Mouse (Mus musculus) urinary bladder, adult 18-20 months (tissue): ENCODE data around the gene Gm49711.
"Not testable (repeated sequence)": the region's sequence is repeated elsewhere in the genome, so short reads cannot be mapped to it uniquely, and the experiment has no call there.

Experiments
- DNase-seq, 2 experiments: peaks; one replicate each; pipeline ENCODE4 v3.0.0; 2022; ENCODE audit warnings: low spot score in 2 of 2, mixed read lengths in 2 of 2

The Gm49711 gene

GRCm38 (mm10) chr16:92062832-92063231, 4.7 kb downstream of the Gm49711 start:
- no peak for DNase-seq

GRCm38 (mm10) chr16:92064801-92065200, 6.7 kb downstream of the Gm49711 start:
- DNase-seq, result no peak

DNA sequence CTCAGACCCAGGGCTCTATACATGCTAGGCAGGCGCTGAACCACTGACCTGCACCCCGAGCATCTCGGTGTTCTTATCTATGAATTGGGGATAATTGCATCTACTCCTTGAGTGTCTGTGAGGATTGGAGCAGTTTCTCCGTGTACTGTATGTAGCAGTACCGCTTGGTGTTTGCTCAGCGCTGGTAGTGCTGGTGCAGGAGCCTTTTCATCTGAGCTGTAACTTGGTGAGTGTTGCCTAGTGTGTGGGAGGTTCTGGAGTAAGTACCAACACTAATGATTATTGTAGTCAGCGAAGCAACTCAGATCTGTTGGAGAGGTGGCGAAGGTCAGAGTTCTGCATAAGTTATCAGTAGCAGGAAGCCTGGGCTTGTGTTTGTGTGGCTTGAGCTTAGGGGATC, 12.2 kb downstream of the Gm49711 start:
- no peak for DNase-seq

- DNase-seq, result no peak
These were observed 18.7 kb downstream of the Gm49711 start for GRCm38 (mm10) chr16:92076797-92077196.

- no peak for DNase-seq
These were observed 25.8 kb downstream of the Gm49711 start for GRCm38 (mm10) chr16:92083771-92084453.

GRCm38 (mm10) chr16:92089225-92089624, 31.1 kb downstream of the Gm49711 start:
- no peak for DNase-seq

DNA sequence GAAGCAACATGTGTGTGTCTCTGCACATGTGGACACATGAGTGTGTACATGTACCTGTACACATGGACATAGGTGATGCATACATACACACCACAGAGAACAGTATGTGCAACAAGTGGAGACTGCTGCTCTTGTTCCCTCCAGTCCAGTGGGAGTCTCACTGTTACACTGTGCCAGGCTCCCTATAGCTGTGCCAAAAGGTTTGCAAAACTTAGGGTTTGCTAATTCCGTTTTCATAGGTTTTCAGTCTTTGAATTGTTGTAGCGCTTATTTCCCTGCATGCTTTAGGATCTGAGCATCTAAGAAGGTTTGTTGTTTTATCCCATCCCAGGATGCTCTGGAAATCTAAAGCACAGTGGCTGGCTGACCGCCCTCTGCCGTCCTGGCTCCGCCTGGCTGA, 33.8 kb downstream of the Gm49711 start:
- DNase-seq, result no peak

GRCm38 (mm10) chr16:92098351-92099051, 40.4 kb downstream of the Gm49711 start:
- DNase-seq, result no peak

DNA sequence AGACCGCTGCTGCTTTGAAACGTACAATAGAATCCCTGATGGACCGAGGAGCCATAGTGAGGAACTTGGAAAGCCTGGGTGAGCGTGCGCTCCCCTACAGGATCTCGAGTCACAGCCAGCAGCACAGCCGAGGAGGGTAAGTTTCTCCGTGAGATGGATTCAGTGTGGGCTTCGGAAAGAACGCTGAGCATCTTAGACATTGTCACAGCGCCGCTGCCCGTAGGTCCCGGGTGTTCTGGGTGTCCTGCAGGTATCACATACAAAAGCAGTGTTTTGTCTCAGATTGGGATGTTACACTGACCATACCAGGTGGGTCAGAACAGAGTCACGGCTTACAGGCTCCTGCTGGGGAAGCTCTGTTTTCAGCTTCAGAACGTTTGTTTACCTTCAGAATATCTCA, 41.5 kb downstream of the Gm49711 start:
- no peak for DNase-seq

DNA sequence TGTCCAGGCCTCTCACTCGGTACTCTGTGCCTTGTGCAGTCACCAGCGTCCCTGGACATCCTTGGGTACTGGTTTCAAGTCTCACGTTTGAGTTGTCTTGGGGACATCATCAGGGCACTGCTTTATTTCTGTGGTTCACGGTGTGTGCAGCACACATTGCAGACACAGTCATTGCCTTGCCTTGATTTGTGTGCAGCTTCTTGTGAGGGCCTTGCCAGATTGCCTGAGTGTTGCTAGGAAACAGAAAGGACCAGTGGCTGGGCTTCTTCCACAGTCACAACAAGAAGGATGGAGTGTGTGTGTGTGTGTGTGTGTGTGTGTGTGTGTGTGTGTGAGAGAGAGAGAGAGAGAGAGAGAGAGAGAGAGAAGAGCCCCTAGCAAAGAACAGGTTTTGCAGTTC, 42.0 kb downstream of the Gm49711 start:
- DNase-seq, result no peak

DNA sequence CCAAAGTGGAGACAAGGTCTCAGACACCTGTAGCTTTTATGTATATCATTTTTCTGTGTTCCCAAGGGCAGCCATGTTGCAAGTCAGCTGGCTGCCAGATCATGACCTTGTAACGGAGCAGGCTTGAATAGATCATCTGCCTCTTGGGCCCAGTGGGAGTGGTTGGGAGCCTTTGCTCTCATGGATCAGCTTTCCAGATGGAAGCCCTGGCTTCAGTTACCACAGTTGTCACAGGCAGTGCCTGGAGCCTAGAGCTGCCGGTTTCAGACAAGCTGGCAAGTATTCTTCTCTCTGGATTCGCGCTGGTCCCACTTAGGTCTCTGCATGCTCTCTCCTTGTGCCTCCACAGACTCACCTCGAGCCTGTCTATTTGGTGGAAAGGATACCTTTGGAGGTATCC, 44.0 kb downstream of the Gm49711 start:
- no peak for DNase-seq

DNA sequence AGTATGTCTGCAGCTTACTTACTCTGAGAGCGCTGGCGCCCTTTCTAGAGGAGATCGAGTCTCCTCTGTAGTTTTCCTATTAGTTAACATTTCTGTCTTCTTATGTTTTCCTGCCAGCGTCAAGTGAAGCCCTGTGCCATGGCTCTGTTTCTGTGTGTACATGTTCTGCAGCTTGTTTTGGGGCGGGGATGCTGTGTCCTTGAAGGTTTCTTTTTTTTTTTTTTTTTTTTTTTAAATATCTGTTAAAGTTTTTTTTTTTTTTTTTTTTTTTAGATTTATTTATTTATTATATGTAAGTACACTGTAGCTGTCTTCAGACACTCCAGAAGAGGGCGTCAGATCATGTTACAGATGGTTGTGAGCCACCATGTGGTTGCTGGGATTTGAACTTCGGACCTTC, 44.8 kb downstream of the Gm49711 start:
- DNase-seq, result not testable (repeated sequence)

DNA sequence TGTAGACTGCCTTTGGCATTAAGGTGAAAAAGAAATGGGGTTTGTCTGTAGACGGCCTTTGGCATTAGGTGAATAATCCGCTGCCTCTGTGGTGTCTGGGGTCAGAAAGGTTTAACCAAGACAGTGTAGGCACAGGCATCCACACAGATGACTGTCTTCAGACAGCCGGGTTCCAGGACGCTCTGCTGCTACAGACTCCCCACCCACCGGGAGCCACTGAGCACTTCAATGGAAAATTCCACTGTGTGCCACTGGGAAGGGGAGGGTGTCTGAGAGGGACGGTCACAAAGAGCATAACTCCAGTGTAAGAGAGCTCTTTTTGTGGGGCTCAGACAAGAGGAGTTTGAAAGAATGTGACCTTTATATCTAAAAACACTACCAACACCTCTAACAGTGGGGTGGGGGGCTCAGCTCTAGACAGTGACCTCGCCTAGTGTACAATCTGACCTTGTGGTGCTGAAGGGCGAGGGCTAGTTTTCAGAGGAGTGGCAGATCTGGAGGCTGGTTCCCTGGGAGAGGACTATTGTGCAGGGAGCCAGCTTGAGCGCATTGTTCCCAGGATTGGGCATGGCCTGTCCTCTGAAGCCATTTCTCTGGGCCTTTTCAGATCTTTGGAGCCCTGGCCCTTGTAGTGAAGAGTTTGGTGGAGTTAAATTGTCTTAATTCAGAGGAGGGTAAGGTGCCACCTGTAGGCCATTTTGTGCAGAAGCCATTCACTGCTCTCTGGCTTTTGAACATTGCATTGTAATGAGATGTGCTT, 45.6 kb downstream of the Gm49711 start:
- no peak for DNase-seq

DNA sequence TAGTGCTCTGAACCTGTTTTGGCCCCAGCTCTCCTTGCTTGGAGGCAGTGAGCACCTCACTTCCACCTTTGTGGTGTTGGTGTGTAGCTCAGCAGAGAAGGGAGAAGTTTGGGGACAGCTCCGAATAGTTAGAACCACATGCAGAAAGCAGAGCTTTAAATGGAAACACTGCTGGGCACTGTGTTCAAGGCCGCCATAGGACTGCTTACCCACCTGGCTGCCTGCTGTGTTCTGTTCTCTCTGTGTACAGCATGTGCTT, 46.1 kb downstream of the Gm49711 start:
- no peak for DNase-seq

DNA sequence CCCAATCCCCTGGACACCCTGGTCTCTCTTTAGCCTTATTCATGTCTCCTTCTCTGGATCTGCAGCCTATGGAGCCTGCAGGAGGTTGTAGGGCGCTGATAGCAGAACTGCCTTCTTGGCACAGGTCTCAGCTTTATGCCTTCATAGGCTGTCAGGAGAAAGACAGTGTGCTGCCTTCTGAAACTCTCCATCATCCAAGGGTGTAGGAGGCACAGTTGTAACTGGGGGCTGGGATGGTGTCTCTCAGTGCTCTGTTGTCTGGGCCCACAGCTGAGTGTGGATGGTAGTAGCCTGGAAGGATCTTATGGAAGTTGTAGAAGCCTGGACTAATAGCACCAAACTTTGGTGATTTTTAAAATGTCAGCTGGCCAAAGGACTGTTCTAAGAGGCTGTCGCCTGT, 46.8 kb downstream of the Gm49711 start:
- DNase-seq, result no peak

DNA sequence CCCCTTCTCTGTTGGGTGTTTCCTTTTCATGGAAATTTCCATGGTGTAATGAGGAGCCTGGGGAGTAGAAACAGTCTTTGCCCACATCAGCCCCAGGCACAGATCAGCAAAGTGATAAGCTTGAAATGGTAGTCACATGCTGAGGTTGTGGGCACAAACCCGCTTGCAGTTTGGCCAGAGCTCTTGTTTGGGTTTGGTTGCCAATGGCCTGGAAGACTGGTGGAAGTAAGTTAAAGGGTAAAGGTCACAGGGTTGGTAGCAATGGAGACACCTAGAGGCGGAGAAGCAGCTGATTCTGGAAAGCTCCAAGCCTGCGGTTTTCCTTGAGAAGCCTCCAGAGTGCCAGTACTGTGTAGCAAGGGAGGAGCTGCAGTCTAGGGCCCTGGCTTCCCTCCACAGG, 47.5 kb downstream of the Gm49711 start:
- DNase-seq, result no peak

- no peak for DNase-seq
These were observed 49.2 kb downstream of the Gm49711 start for GRCm38 (mm10) chr16:92107346-92107745.

DNA sequence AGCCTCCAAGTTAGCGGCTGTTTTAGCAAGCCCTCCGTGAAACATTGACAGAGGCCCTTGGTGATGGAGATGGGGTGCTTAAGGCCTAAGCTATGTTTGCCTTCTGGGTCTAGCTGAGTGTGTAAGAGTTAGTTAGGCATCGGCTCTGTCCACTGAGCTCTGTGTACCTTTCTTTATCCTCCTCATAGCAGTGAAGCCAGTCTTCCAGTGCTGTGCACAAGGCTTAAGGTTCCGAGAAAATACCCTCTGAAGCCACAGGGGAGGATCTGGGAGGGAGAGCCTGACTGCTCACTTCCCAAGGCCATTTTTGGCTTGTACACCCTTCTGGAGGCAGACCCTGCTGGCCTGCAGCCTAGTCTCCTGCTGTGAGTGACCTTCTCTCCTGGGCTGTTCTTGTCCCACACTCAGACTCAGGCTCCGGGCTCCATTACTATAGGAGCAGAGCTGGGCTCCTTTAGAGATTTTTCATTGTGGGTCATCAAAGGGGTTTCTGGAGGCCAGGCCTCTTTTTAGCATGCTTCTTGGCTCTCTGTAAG, 56.7 kb downstream of the Gm49711 start:
- DNase-seq, result no peak

DNA sequence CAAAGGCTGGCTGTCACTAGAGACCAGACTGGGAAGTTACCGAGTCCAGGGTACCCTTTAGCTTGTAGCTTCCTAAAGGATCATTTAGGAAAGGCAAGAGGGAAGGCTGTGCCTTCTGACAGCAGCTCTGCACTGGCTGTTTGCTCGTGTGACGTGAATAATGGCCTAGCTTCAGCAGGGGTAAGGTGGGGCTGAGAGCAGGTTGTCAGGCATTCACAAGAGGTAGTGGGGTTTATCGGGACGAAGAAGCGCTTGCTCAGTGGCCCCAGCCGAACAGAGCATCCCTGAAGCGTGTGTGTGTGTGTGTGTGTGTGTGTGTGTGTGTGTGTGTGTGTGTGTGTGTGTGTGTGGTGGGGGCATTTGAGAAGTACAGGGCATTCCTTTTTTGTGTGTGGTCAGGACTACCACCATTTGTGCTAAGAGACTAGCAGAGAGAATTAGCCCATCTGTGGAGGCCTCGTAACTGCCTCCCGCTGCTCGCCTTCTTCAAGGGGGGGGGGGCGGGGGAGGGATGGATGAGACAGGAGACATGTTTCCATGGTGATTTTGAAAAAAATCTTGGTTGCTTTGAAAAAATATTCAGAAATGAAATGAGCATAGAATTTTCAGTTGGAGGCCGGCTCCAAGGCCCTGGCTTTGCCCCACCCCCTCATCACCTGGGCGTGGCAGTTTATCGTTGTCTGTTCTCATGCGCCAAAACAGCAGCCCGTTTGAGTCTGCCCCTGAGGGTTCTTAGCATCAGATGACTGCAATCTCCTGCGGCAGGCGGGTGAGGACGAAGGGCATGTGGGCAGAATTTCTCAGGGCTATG, 57.7 kb downstream of the Gm49711 start:
- no peak for DNase-seq

GRCm38 (mm10) chr16:92117337-92118209, 59.5 kb downstream of the Gm49711 start:
- no peak for DNase-seq

- no peak for DNase-seq
These were observed 60.9 kb downstream of the Gm49711 start for GRCm38 (mm10) chr16:92119013-92119515.
